Mouse (Mus musculus) thymus, adult 2 months (tissue): Measurements from ENCODE around the gene Vmn1r127. TPM values are rescaled to one million over a fixed set of nuclear protein-coding genes. Genes with fewer than 3 reads are reported as not detected.
"Not testable (repeated sequence)": the region's sequence is repeated elsewhere in the genome, so short reads cannot be mapped to it uniquely, and the experiment has no call there.

ENCODE experiments used
- DNase-seq: peaks from one replicate; pipeline ENCODE4 v3.0.0; 2021
- H3K27ac ChIP-seq: fragments of 200-500 bp; 2 replicates; pipeline ENCODE4 v1.5.1; 2012; ENCODE audit warnings: low read length, control low read depth; ENCODE audit not compliant: control insufficient read depth, insufficient read depth
- H3K27me3 ChIP-seq: fragments of 200-500 bp; 2 replicates; pipeline ENCODE4 v1.6.1; 2012; ENCODE audit warnings: mild to moderate bottlenecking, low read length, moderate library complexity, mixed read lengths; ENCODE audit not compliant: control insufficient read depth, insufficient read depth
- H3K36me3 ChIP-seq: fragments of 200-500 bp; 2 replicates; pipeline ENCODE4 v1.6.1; 2012; ENCODE audit warnings: mild to moderate bottlenecking, low read length, moderate library complexity; ENCODE audit not compliant: control insufficient read depth, insufficient read depth
- H3K4me1 ChIP-seq: fragments of 200-500 bp; replicated peaks from 2 replicates; pipeline ENCODE4 v1.6.1; 2012; ENCODE audit warnings: low read length; ENCODE audit not compliant: control insufficient read depth, insufficient read depth
- H3K4me3 ChIP-seq: fragments of 200-500 bp; 2 replicates; pipeline ENCODE4 v1.5.1; 2012; ENCODE audit warnings: mild to moderate bottlenecking, low read length, control low read depth, moderate library complexity; ENCODE audit not compliant: control insufficient read depth, insufficient read depth
- WGBS: fragments of 180-500 bp; shearing (Covaris S2); methylation state at CpG from one replicate; pipeline ENCODE4 v1.1.7; 2018; 5-methylcytosine and 5-hydroxymethylcytosine counted together
- polyA plus RNA-seq: library from polyadenylated mRNA; depleted of rRNA; stranded (reverse); fragments of >200 nt; gene quantifications from 2 replicates; pipeline ENCODE4 v1.2.3, GENCODE M21; 2012; rRNA removed

Gene Vmn1r127
- polyA plus RNA-seq: not detected in 2 replicates

DNA sequence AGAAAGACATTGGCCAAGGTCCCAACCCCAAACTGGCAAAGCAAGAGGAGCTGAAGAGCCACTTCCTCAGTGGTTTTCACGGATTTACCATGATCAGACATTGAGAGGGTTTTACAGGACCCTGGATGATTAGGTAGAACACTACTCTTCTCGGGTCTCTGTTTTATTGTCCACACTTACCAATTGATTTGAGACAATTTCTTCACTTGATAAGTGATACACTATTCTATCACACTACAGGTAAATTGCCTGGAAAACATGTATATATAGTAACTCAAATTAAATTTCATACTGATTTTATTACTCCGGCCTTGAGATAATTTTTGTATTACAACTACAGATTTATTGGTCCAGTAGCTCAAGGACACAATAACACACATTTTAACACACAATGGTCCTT, at the start of gene Vmn1r127:
TSS of gene Vmn1r127 (minus strand) at position 101 of the 400 bp plus-strand sequence.
- no CpG with 5 or more reads among the region's 3 CpGs for WGBS
- H3K4me1 ChIP-seq, DNase-seq, H3K36me3 ChIP-seq, H3K27me3 ChIP-seq, H3K4me3 ChIP-seq, H3K27ac ChIP-seq: not testable (repeated sequence)

DNA sequence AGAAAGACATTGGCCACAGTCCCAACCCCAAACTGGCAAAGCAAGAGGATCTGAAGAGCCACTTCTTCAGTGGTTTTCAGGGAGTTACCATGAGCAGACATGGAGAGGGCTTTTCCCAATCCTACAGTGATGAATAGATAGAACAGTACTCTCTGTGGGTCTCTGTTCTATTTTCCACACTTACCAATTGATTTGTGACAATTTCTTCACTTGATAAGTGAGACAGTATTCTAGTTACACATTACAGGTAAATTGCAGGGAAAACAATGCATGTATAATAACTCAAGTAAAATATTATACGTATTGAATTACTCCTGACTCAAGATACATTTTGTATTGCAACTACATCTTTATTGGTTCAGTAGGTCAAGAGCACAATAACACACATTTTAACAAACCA, 41.5 kb upstream of the Vmn1r127 start, which contains the start of gene Vmn1r129:
TSS of gene Vmn1r129 (minus strand) at position 101 of the 400 bp plus-strand sequence.
- not testable (repeated sequence) for H3K4me1 ChIP-seq, H3K36me3 ChIP-seq, DNase-seq, H3K27me3 ChIP-seq, H3K4me3 ChIP-seq, H3K27ac ChIP-seq
- no CpG with 5 or more reads among the region's 1 CpGs for WGBS

GRCm38 (mm10) chr7:21349073-21349472, 29.4 kb upstream of the Vmn1r127 start, which contains the start of gene Vmn1r128:
Gene Vmn1r128, plus strand, starts transcription at chr7:21349373.
- H3K4me3 ChIP-seq, H3K27me3 ChIP-seq, H3K36me3 ChIP-seq, H3K4me1 ChIP-seq, DNase-seq, H3K27ac ChIP-seq: not testable (repeated sequence)
- WGBS: 81% methylated on average over 1 of the region's 1 CpGs

- WGBS: no CpG with 5 or more reads among the region's 5 CpGs
- H3K27ac ChIP-seq, H3K4me3 ChIP-seq, H3K27me3 ChIP-seq, H3K4me1 ChIP-seq, H3K36me3 ChIP-seq, DNase-seq: not testable (repeated sequence)
These were observed 18.3 kb downstream of the Vmn1r127 start, which contains the start of gene Vmn1r126 for GRCm38 (mm10) chr7:21301367-21301766. Gene Vmn1r126, minus strand, starts transcription at chr7:21301467.

DNA sequence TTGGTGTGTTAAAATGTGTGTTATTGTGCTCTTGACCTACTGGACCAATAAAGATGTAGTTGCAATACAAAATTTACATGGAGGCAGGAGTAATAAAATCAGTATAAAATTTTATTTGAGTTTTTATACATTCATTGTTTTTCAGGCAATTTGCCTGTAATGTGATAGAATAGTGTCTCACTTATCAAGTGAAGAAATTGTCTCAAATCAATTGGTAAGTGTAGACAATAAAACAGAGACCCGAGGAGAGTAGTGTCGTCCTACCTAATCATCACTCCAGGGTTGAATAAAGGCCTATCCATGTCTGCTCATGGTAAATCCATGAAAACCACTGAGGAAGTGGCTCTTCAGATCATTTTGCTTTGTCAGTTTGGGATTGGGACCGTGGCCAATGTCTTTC, 47.8 kb downstream of the Vmn1r127 start, which contains the start of gene Vmn1r125:
TSS of gene Vmn1r125 (plus strand) at position 301 of the 400 bp plus-strand sequence.
- H3K36me3 ChIP-seq: not testable (repeated sequence)

More for the DNA sequence above, 47.8 kb downstream of the Vmn1r127 start, which contains the start of gene Vmn1r125:
- 60% methylated on average over 3 of the region's 3 CpGs for WGBS
- not testable (repeated sequence) for DNase-seq, H3K4me3 ChIP-seq, H3K4me1 ChIP-seq, H3K27me3 ChIP-seq, H3K27ac ChIP-seq

Other genes starting within 250 kb of the Vmn1r127 start
- not detected in 2 replicates for gene Vmn1r121, start 221.3 kb downstream of the Vmn1r127 start, polyA plus RNA-seq
- not detected in 2 replicates for gene Vmn1r122, start 185.7 kb downstream of the Vmn1r127 start, polyA plus RNA-seq
- not detected in 2 replicates for gene Vmn1r123, start 157.7 kb downstream of the Vmn1r127 start, polyA plus RNA-seq
- gene Gm5157, start 129.4 kb downstream of the Vmn1r127 start, polyA plus RNA-seq: not detected in 2 replicates
- gene Vmn1r124, start 59.2 kb downstream of the Vmn1r127 start, polyA plus RNA-seq: not detected in 2 replicates
- gene Vmn1r125, start 47.7 kb downstream of the Vmn1r127 start, polyA plus RNA-seq: not detected in 2 replicates
- gene Vmn1r126, start 18.4 kb downstream of the Vmn1r127 start, polyA plus RNA-seq: not detected in 2 replicates
- not detected in 2 replicates for gene Vmn1r128, start 29.5 kb upstream of the Vmn1r127 start, polyA plus RNA-seq
- gene Vmn1r129, start 41.4 kb upstream of the Vmn1r127 start, polyA plus RNA-seq: not detected in 2 replicates
- not detected in 2 replicates for gene Gm6882, start 112.9 kb upstream of the Vmn1r127 start, polyA plus RNA-seq
- not detected in 2 replicates for gene Vmn1r130, start 191.9 kb upstream of the Vmn1r127 start, polyA plus RNA-seq
- not detected in 2 replicates for gene Vmn1r131, start 226.2 kb upstream of the Vmn1r127 start, polyA plus RNA-seq